Mouse (Mus musculus) olfactory bulb, adult 2 months (tissue): Measurements from ENCODE around the gene Limch1.

Source experiments
- CTCF ChIP-seq: fragments of 200-500 bp; IDR thresholded peaks from 2 replicates; pipeline ENCODE4 v1.5.1; 2012; ENCODE audit warnings: low read depth, mild to moderate bottlenecking, low read length, moderate library complexity; ENCODE audit not compliant: insufficient read depth
- POLR2A ChIP-seq: fragments of 200-500 bp; IDR thresholded peaks from 2 replicates; pipeline ENCODE4 v1.6.1; 2012; ENCODE audit warnings: mild to moderate bottlenecking, low read depth, low read length, moderate library complexity; ENCODE audit not compliant: insufficient read depth

DNA sequence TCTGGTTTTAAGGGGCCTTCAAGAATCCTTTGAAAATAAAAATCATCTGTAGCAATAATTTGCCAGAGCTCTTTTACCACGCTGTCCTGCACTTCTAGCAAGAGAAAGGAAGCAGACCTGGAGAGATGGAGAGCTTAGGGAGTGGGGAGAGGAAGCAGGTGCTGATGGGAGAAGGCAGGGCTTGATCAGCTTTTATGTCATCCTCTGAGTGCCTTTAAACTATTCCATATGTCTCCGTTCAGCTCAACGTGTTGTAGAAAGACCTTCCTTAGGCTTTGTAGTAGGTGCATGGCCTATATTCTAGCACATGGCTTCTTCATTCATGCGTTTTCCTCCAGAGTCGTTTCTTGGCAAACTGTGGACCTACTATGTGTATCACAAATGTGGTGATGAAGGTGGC lies 237.5 kb downstream of the Limch1 start:
- TF ChIP-seq CTCF (no peak), POLR2A (no peak)
